Mouse (Mus musculus) olfactory bulb, adult 2 months (tissue): ENCODE data around the gene Slc46a3.

Source experiments
- CTCF ChIP-seq: fragments of 200-500 bp; IDR thresholded peaks from 2 replicates; pipeline ENCODE4 v1.5.1; 2012; ENCODE audit warnings: low read depth, mild to moderate bottlenecking, low read length, moderate library complexity; ENCODE audit not compliant: insufficient read depth
- POLR2A ChIP-seq: fragments of 200-500 bp; IDR thresholded peaks from 2 replicates; pipeline ENCODE4 v1.6.1; 2012; ENCODE audit warnings: mild to moderate bottlenecking, low read depth, low read length, moderate library complexity; ENCODE audit not compliant: insufficient read depth

GRCm38 (mm10) chr5:147871091-147871820 lies 23.4 kb downstream of the Slc46a3 start:
- TF ChIP-seq CTCF (no peak), POLR2A (no peak)
